Mouse (Mus musculus): ENCODE measurements around the gene Nradd. TPM values are rescaled to one million over a fixed set of nuclear protein-coding genes. Genes with fewer than 3 reads are reported as not detected.
A peak's percentile ranks its signal among the peaks of the same experiment; 100 is the strongest.

The Nradd gene
- polyA plus RNA-seq, 1 experiment from 2014 or later = 25.8 TPM

- peak within 1 kb of the TSS; percentile 83 for H3K9ac ChIP-seq (ENCODE audit: low read depth, low read length)
- H3K4me1 ChIP-seq (ENCODE audit: control insufficient read depth, insufficient read depth, low read depth, low read length) = peaks cover 38% of the 10 kb centered on the region
- ATAC-seq = peak; percentile 57
- H3K9me3 ChIP-seq (ENCODE audit: control insufficient read depth, low read length) = no peaks in the 10 kb centered on the region
- peaks cover 7% of the 10 kb centered on the region for H3K27me3 ChIP-seq (replicated peaks; ENCODE audit: control insufficient read depth, insufficient read depth, low read length)
- H3K36me3 ChIP-seq (ENCODE audit: control insufficient read depth, insufficient read depth, low read length) = no peaks in the 10 kb centered on the region
- H3K4me3 ChIP-seq (ENCODE audit: low read length) = peak within 1 kb of the TSS; percentile 83
- H3K27ac ChIP-seq (ENCODE audit: low read depth, low read length) = peak within 1 kb of the TSS; percentile 29; the same call in 1 of the 2 replicates
- under 1% methylated on average over 41 of the region's 75 CpGs for WGBS
- H3K4me2 ChIP-seq (ENCODE audit: low read length) = peak within 1 kb of the TSS; percentile 100
These were observed 29.6 kb upstream of the Nradd start, which contains the start of gene Nbeal2 for GRCm38 (mm10) chr9:110653655-110654461. Gene Nbeal2, minus strand, starts transcription at chr9:110654161.

GRCm38 (mm10) chr9:110652963-110653654 lies 28.9 kb upstream of the Nradd start:
- Histone ChIP-seq H3K4me1 (ENCODE audit: control insufficient read depth, insufficient read depth, low read depth, low read length) (peaks cover 38% of the 10 kb centered on the region), H3K9ac (ENCODE audit: low read depth, low read length) (peak overlapping the region; percentile 83), H3K4me3 (ENCODE audit: low read length) (peak overlapping the region; percentile 83), H3K27me3 (replicated peaks; ENCODE audit: control insufficient read depth, insufficient read depth, low read length) (peaks cover 7% of the 10 kb centered on the region), H3K36me3 (ENCODE audit: control insufficient read depth, insufficient read depth, low read length) (no peaks in the 10 kb centered on the region), H3K27ac (ENCODE audit: low read depth, low read length) (no peak overlapping the region; the same call in 1 of the 2 replicates), H3K9me3 (ENCODE audit: control insufficient read depth, low read length) (no peaks in the 10 kb centered on the region), H3K4me2 (ENCODE audit: low read length) (peak overlapping the region; percentile 100)
- no peak for ATAC-seq
- WGBS = 22% methylated on average over 14 of the region's 14 CpGs

DNA sequence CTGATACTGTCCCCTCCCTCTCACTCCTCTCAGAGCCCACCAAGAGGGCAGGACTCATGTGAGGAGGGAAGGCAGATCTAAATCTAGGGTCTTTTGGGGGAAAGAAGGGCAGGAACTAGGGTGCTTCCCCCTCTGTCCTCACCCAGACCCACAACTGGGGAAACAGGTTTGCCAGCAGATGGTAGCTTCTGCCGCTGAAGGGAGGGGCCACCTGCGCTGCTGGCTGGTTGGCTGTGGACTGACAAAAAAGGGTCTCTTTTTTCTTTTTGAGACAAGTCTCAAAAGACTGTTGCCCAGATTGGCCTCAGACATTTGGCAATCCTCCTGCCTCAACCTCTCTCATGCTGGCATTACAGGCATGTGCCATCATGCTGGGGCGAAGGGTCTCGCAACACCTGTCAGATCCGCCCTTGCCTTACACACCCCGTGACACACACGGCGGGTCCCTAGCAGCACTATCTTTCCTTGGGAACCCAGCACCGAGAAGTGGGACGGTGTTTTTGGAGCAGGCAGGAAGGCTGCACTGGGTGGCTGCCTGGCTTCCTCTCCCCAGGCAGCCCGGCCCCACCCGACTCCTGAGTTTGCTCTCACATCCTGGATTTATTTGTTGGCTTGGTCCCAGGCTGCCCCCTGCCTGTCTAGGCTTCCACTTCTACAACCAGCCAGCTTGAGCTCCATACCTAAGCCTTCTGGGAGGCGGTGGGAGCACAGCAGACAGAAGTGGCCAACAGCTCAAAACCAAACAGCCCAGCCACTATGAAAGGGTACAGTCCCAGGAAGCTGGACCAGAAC lies 27.9 kb upstream of the Nradd start:
- 42% methylated on average over 13 of the region's 13 CpGs for WGBS
- peak overlapping the region; percentile 100 for H3K4me2 ChIP-seq (ENCODE audit: low read length)
- no peak overlapping the region for H3K9ac ChIP-seq (ENCODE audit: low read depth, low read length)
- H3K27ac ChIP-seq (ENCODE audit: low read depth, low read length) = no peak overlapping the region
- H3K9me3 ChIP-seq (ENCODE audit: control insufficient read depth, low read length) = no peaks in the 10 kb centered on the region
- peaks cover 7% of the 10 kb centered on the region for H3K27me3 ChIP-seq (replicated peaks; ENCODE audit: control insufficient read depth, insufficient read depth, low read length)
- no peak overlapping the region for H3K4me3 ChIP-seq (ENCODE audit: low read length)
- no peaks in the 10 kb centered on the region for H3K36me3 ChIP-seq (ENCODE audit: control insufficient read depth, insufficient read depth, low read length)
- peaks cover 30% of the 10 kb centered on the region for H3K4me1 ChIP-seq (ENCODE audit: control insufficient read depth, insufficient read depth, low read depth, low read length)
- ATAC-seq = no peak

DNA sequence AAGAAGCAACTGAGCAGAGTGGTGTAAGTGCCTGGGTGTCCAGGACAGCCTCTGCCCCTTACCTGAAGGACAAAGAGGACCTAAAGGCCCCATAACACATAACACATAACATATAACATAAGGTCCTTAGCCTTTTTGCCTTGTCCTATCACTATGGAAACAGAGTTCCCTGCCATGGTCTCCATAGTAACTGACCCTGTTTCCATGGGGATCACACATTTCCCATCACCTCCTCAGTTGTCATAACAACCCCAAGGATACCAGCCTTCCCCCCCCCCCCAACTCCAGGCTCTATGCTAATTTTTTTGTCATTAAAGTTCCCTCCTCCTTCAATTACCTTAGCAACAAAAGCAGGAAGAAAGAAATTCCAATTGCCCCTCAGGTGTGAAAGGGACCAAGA lies 25.5 kb upstream of the Nradd start:
- H3K9ac ChIP-seq (ENCODE audit: low read depth, low read length) = no peak overlapping the region
- ATAC-seq = 0 out of 2 replicates have a peak, but pooled peaks have one; percentile 12
- peaks cover 25% of the 10 kb centered on the region for H3K4me1 ChIP-seq (ENCODE audit: control insufficient read depth, insufficient read depth, low read depth, low read length)
- H3K9me3 ChIP-seq (ENCODE audit: control insufficient read depth, low read length) = no peaks in the 10 kb centered on the region
- H3K27ac ChIP-seq (ENCODE audit: low read depth, low read length) = peak overlapping the region; percentile 54
- no peak overlapping the region for H3K4me3 ChIP-seq (ENCODE audit: low read length)
- H3K4me2 ChIP-seq (ENCODE audit: low read length) = peak overlapping the region; percentile 17; the same call in 1 of the 2 replicates
- no peaks in the 10 kb centered on the region for H3K36me3 ChIP-seq (ENCODE audit: control insufficient read depth, insufficient read depth, low read length)
- H3K27me3 ChIP-seq (replicated peaks; ENCODE audit: control insufficient read depth, insufficient read depth, low read length) = peaks cover 7% of the 10 kb centered on the region

DNA sequence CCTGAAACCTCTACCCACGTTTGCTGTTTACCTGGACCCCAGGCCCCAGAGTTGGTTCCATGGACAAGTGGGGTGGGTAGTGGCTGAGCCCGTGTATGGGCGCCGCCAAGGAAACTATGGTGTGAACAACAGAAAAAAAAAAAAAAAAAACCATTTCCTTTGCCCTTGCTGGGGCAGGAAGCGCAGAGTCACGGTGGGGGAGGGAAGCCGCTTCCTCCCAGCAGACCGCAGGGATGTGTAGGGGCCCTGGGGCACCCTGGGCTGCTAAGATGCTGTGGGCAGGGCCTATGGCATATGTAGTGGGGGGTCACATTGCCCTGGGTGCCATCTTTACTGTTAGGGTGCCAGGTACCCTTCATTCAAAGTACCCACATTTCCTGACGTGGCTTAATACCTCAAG lies 21.0 kb upstream of the Nradd start:
- Histone ChIP-seq H3K27ac (ENCODE audit: low read depth, low read length) (no peak overlapping the region), H3K9me3 (ENCODE audit: control insufficient read depth, low read length) (no peaks in the 10 kb centered on the region), H3K9ac (ENCODE audit: low read depth, low read length) (no peak overlapping the region), H3K4me2 (ENCODE audit: low read length) (no peak overlapping the region), H3K27me3 (replicated peaks; ENCODE audit: control insufficient read depth, insufficient read depth, low read length) (no peaks in the 10 kb centered on the region), H3K36me3 (ENCODE audit: control insufficient read depth, insufficient read depth, low read length) (no peaks in the 10 kb centered on the region), H3K4me3 (ENCODE audit: low read length) (no peak overlapping the region), H3K4me1 (ENCODE audit: control insufficient read depth, insufficient read depth, low read depth, low read length) (peaks cover 5% of the 10 kb centered on the region)
- 82% methylated on average over 9 of the region's 9 CpGs for WGBS
- no peak for ATAC-seq

DNA sequence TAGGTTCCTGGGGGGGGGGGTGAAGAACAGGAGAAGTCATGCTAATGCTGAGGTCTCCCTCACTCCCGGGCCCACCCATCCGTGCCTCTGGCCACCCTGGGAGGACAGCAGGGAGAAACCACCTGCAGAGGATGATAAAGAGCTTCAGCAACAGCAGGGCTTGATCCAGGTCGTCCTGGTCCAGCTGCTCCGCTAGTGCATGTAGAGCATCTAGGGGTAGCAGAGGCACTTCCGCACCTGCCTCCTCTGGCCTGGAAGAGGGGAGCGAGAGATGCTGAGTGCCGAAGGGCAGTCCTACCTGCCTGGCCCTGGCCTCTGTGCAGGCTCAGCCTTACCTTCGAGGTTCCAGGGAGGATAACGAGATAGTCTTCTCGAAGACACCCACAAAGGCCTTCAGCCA lies 20.0 kb upstream of the Nradd start:
- no peaks in the 10 kb centered on the region for H3K9me3 ChIP-seq (ENCODE audit: control insufficient read depth, low read length)
- peaks cover under 1% of the 10 kb centered on the region; the same call in 1 of the 2 replicates for H3K4me1 ChIP-seq (ENCODE audit: control insufficient read depth, insufficient read depth, low read depth, low read length)
- no peak overlapping the region for H3K9ac ChIP-seq (ENCODE audit: low read depth, low read length)
- WGBS = 86% methylated on average over 10 of the region's 10 CpGs
- no peak overlapping the region for H3K4me3 ChIP-seq (ENCODE audit: low read length)
- no peaks in the 10 kb centered on the region for H3K27me3 ChIP-seq (replicated peaks; ENCODE audit: control insufficient read depth, insufficient read depth, low read length)
- no peak overlapping the region for H3K4me2 ChIP-seq (ENCODE audit: low read length)
- H3K27ac ChIP-seq (ENCODE audit: low read depth, low read length) = no peak overlapping the region
- no peak for ATAC-seq
- H3K36me3 ChIP-seq (ENCODE audit: control insufficient read depth, insufficient read depth, low read length) = no peaks in the 10 kb centered on the region

GRCm38 (mm10) chr9:110643787-110644186 lies 19.5 kb upstream of the Nradd start:
- Histone ChIP-seq H3K9ac (ENCODE audit: low read depth, low read length) (no peak overlapping the region), H3K36me3 (ENCODE audit: control insufficient read depth, insufficient read depth, low read length) (no peaks in the 10 kb centered on the region), H3K4me2 (ENCODE audit: low read length) (no peak overlapping the region), H3K4me1 (ENCODE audit: control insufficient read depth, insufficient read depth, low read depth, low read length) (no peaks in the 10 kb centered on the region), H3K27ac (ENCODE audit: low read depth, low read length) (no peak overlapping the region), H3K4me3 (ENCODE audit: low read length) (no peak overlapping the region), H3K9me3 (ENCODE audit: control insufficient read depth, low read length) (no peaks in the 10 kb centered on the region), H3K27me3 (replicated peaks; ENCODE audit: control insufficient read depth, insufficient read depth, low read length) (no peaks in the 10 kb centered on the region)
- ATAC-seq = no peak
- WGBS = 73% methylated on average over 9 of the region's 9 CpGs

DNA sequence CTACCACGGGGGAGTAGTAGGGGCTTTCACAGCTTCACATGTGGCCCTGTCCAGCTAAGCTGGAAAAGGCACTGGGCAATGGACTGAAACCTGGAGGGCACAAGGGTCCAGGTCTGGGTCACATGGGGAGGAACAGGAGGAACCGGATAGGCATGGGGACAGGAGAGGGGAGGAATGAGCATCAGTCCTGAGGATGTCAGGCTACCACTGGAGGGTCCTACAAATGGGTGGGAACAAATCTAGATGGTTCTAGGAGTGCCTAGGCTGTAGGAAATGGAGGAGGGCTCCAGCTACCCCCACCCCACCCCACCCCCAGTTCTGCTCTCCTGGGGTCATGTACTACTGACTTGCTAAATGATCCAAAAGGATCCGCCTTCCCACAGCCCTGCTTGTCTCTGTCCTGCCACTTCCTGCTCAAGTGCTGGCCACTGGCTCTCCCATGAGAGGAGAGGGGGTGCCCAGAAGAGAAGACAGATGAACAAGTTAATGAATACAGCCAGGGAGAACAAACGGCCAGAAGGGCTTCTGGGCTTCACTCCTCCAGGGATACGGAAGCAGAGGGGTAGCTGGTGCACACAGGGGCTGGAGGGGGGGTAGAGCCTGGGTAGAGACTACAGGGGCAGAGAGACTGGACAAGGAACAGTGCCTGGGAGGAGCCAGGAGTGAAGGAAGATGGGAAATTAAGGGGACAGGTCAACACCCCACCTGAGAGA lies 18.7 kb upstream of the Nradd start:
- Histone ChIP-seq H3K9me3 (ENCODE audit: control insufficient read depth, low read length) (no peaks in the 10 kb centered on the region), H3K27me3 (replicated peaks; ENCODE audit: control insufficient read depth, insufficient read depth, low read length) (no peaks in the 10 kb centered on the region), H3K9ac (ENCODE audit: low read depth, low read length) (no peak overlapping the region), H3K4me2 (ENCODE audit: low read length) (no peak overlapping the region), H3K4me3 (ENCODE audit: low read length) (no peak overlapping the region), H3K27ac (ENCODE audit: low read depth, low read length) (no peak overlapping the region), H3K36me3 (ENCODE audit: control insufficient read depth, insufficient read depth, low read length) (peaks cover 2% of the 10 kb centered on the region; the same call in 1 of the 2 replicates), H3K4me1 (ENCODE audit: control insufficient read depth, insufficient read depth, low read depth, low read length) (no peaks in the 10 kb centered on the region)
- no peak for ATAC-seq
- WGBS = 41% methylated on average over 5 of the region's 5 CpGs

Measured in hindbrain, embryonic 16.5 days (tissue).